Mouse (Mus musculus): ENCODE measurements around the gene Npcd. TPM values are rescaled to one million over a fixed set of nuclear protein-coding genes. Genes with fewer than 3 reads are reported as not detected.

Npcd gene
- 1.7 and 2.6 TPM in 2 replicates for total RNA-seq (2021)
- long read RNA-seq, partial matches to known transcripts: 0 of 1 reads
- long read RNA-seq, other reads (novel, unspliced or antisense): 1 of 1 reads

DNA sequence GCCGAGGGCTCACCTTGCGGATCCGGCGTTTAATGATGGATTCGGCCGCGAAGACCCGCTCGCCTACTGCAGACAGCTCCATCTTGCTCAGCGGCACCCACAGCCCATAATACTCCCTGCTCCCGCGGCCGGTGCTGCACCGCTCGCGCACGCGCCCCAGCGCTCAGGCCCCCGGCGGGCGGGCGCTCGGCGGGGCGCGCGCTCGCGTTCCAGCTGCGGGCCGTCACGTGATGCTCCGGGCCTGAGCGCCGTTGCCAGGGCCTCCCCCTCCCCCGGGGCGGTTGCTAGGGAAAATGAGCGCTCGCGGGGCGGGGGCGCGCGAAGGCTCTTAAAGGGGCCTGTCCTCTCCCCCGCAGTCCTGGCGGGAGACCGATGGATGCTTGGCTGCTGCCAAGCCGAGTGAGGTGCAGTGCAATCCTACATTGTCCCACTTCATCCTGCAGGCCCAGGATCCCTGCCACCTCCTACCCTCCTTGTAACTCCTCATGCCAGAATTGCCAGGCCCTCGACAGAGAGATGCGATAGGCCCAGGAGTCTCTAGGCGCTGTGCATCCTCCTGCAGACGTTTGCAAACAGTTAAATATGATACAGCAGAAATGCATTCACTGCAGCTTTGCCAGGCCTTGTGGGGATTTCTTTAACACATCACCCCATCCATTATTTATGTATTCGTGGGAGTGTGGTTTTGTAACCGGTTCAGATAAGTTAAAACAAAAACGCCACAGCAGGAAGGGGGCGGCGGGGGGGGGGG lies at the start of gene Npcd, which contains the start of gene Cbx6:
Gene Npcd (minus strand): TSS at position 108 of the 751 bp plus-strand sequence.
Gene Cbx6 (minus strand): TSS at position 559 of the 751 bp plus-strand sequence.
- peak; percentile 98 for DNase-seq

DNA sequence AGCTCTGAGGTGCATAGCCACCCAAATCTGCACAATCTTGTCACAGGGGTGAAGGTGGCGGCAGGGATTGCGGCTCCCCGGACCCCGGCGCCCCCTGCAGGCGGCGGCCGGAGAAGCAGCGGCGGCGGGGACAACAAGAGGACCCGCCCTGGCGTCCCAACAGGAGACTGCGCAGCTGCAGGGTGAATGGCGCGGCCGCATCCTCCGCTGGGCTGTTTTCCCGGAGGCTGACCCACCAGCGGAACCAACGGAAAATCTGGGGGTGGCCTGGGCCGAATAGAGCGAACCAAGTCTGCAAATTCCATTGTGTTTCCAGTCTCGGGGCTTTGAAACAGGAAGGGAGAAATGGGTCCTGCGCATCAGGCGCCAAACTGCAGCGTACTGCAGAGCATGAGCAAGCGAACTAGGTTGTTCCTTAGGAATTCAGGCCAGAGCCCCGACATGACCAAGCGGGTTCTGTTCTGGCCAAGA lies 49.4 kb upstream of the Npcd start:
- peak; percentile 95 for DNase-seq

DNA sequence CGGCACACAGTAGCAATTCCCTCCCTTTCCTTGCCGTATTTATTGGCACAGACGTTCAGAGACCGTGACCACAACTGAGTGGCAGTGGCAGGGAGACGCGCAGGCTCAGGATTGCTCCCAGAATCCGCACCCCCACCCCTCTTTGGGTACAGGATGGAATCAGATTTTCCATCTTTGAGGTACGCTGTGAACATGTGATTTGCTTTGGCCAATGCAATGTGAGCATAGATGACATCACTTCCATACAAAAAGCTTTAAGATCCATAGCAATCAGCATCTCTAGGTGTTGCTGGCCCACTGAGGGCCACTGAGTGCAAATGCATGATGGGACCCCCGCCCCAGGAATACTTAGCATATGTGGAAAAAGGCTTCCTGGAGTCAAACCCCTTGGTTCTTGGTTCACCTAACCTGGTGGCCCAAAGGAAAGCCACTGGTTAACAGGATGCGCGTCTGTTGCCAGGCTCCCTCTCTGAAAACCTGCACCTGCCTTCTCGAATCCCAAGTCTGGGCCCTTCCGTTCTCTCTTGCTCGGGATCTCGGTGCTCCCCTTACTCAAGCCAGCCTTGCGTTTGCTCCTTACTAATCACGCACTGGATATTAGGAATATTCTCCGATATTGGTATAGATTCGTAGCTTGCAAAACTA lies 48.7 kb upstream of the Npcd start:
- DNase-seq: no peak

DNA sequence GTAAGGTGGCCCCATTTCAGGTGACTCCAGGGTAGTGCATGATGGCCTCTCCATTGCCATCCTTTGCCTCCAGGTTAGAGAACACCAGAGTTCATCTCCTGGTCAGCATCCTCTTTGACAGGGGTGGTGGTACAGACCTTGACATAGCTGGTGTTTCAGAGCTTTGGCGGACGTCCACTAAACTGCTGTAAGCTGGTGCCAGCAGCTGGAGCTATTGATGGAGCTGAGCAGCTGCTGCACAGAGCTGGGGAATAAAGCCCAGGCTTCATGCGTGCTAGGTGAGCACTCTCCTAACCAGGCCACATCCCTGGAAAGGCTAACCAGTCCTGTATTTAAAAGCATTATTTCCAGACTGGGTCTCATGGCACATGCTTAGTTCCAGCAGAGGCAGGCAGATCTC lies 46.4 kb upstream of the Npcd start:
- DNase-seq: peak; percentile 10

DNA sequence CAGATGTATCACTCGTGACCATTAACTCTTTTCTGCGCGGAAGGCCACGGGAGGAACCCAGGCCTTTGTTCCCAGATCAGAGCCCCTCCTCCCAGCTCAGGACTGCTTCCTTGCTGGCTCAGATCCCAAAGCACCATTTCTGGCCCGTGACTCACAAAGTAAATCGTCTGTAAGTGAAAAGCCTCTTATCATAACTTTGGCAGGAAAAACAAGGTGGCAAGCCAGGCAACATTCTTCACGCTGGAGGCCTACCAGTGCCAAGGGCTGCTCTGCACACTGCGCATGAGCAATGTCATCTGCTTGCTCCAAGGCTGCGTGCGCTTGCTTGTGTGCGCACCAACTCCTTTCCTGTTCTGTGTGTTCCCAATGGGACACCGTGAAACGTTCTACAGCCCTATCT lies 45.3 kb upstream of the Npcd start:
- DNase-seq: peak; percentile 83

DNA sequence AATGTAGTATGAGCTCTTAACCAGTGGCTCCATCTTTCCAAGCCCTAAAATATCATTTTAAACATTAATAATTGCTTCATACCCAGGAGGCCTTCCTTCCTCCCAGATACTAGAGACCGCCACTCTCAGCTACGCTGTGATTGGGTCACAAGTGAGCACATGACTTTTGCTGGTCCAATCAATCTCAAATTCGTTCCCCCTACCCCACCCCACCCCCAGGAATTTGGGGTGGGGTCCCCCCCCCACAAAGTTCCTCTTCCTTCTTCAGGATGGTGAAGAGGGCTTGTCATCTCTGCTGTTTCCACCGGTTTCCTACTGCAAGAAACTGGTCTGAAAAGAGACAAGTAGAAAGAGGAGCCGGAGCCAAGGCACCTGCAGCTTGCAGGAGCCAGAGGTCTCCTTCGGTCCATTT lies 44.7 kb upstream of the Npcd start:
- DNase-seq: no peak

DNA sequence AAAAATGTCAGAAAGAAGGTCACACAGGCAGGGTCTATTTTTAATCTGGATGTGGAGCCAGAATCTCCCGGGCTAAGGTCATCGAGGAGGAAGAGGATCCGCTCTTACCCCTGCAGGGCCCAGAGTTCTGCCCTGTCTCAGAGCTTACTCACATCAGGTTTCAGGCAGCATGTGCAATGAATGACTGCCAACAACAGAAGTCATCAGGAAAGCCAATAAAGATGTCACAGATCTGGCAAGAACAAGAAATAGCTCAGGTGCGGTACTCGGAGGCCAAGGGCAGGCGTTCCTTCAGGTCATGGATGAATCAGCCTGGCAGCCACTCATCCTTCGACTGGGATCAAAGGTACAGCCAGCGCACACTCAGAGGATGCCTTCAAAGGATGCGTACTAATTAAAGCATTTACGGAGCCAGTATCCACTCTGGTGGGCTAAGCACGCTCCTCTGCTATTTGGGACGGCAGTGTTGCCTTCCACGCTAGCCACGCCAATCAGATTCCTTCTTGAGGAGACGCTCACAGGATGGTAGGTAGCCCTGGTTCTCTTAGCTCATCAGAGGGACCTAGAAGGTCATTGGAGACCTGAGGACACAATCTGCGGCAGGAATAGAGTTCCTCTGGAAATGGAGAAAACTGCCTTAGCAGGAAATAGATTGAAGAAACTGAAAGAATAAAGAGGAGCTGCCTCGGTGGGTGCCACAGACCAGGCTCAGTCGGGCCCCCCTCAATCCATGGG lies 41.4 kb upstream of the Npcd start:
- peak; percentile 14 for DNase-seq

DNA sequence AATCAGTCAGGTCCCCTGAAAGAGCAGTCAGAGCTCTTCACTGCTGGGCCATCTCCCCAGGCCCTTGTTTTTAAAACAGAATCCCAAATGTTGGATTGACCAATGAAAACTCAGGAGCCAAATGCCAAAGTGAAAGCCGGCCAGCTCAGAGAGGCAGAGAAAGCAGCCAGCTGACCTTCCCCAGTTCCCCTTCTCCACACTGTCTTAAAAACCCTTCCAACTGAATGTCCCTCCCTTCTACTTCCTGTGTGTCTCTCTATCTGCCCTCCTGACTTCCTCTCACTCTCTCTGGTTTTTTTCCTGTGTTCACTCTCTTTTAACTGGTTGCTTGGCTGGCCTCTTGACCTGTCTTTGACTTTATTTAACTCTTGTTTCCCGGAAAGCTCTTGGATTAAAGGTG lies 40.0 kb upstream of the Npcd start:
- no peak for DNase-seq

DNA sequence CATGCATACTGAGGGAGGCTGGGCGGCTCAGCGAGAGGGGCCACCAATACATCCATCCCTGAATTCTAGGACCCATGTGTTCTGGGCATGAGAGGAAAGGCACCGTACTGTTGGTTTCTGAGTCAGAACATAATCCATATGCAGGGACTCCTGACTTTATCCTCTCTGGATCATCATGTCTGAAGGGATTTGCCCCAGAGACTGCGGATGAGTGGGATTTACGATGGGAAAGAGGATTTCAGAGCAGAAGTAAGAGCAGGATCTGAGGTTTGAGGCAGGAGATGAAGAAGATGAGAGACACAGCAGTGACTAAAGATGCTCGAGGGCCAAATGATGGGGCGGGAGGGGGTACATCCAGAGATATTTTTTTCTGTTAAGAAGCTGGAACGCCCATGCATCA lies 39.5 kb upstream of the Npcd start:
- no peak for DNase-seq

DNA sequence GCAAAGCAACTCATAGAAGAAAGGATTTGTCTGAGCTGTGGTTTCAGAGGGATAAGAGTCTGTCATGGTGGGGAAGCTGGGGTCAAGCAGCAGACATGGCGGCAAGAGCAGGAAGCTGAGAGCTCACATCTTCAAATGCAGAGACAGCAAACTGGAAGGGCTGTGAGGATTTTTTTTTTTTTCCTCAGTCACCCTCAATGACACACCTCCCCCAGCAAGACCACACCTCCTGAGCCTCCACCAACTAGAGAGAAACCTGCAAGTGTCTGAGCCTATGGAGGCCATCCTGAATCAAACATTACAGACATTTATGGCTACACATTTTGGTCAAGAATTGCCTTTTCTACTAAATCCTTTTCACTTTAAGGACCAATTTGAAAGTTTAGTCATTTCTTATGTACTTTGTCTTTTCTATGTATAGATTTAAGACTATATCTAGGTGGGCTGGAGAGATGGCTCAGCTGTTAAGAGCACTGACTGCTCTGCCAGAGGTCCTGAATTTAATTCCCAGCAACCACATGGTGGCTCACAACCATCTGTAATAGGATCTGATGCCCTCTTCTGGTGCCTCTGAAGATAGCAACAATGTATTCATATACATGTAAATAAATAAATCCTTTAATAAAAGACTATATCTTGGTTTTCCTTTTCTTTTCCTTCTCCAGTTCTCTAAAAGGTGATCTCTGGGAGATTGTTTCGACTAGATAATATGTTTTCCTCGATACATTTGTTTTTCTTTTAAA lies 33.4 kb upstream of the Npcd start:
- no peak for DNase-seq

DNA sequence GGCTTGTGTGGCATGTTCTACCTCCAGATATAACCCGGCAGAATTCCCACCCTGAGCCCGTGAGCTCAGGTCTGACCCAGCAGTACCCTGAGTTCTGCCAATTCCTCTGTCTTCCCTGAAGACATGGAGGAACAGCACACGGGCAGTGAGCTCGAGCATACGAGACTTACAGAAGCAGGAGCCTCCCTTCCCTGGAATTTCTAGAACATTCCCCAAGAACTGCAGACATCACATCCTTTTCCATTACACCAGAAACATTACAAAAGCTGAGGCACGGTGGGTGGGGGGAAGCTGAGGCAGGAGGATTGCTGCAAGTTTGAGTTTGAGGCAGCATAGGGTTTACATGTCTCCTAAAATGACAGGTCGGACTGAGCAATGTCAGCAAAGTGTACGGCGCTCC lies 25.8 kb upstream of the Npcd start:
- no peak for DNase-seq

DNA sequence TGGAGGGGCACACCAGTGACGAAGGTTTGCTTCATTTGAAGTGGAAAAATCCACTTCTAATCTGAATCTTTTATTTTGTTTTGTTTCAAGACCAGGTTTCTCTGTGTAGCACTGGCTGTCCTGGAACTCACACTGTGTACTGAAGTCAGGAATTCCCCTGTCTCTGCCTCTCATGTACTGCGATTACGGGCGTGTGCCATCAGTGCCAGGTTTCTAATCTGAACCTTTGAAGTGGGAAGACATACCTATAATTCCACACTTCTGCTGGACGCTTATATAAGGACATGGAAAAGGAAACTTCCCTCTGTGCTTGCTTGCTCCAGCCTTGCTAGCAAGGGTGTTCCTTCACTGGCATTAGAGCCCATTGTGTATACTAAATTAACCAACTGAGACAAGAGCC lies 24.9 kb upstream of the Npcd start:
- no peak for DNase-seq

DNA sequence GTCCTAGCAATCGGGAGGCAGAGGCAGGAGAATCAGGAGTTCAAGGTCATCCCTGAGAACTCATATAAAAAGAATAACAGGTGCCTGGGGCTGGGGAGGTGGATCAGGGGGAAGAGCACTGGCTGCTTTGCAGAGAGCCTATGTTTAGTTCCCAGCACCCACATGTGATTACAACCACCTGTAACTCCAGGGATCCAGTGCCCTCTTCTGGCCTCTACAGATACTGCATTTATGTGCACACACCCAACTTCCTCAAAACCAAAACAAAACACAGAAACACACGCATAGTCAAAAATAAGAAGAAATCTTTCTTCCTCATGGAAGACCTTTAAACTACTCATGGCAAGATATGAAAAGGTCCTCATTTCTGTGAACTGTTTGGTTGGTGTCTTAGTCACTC lies 16.1 kb upstream of the Npcd start:
- DNase-seq: no peak

DNA sequence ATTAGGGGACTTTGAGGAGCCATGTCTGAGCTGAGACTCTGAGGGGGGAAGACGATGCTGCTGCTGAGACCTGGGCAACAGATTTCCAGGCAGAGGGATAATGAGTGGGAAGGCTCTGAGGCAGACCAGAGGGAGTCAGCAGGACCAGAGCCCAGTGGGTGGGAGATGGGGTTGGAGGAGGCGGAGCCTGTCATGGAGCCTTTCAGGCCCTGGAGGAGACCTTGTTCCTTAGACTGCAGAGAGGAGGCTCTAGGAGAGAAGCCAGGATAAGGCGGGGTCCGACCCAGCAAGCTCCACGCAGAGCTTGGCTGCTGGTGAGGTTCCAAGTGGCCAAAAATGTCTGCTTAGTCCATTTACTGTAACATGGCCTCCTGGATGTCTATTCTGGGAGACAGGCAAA lies 13.1 kb upstream of the Npcd start:
- DNase-seq: no peak

DNA sequence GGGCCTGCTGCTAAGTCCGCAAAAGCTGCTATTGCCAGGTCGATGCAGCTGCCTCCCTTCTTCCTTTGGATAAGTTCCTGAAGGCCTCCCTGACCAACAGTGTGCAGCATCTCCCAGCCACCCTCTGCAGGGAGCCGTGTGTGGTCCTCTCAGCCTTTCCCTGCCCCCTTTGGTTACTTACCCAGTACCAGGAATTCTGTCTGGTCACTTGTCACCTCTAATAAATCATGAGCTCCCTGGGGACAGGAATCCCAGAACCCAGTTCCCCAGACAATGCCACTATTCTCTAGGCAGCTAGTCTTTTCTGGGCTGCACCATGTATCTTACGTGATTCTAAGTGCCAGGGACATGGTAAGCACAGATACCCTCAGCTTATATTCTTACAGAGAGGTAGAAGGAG lies 11.9 kb upstream of the Npcd start:
- DNase-seq: no peak

DNA sequence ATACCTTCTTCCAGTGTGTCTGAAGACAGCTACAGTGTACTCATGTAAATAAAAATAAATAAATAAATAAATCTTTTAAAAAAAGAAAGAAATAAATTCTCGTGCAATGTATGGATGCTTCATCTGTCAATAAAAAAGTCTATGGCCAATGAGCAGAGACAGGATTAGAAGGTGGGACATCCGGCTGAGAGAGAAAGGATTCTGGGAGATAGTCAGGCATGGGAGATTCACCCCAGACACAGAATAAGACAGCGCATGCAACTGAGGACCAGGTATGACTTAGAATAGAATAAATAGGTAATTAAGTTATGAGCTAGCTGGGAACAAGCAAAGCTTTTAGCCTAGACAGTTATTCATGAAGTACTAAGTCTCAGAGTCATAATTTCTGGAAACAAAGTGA lies 8.9 kb upstream of the Npcd start:
- DNase-seq: no peak

DNA sequence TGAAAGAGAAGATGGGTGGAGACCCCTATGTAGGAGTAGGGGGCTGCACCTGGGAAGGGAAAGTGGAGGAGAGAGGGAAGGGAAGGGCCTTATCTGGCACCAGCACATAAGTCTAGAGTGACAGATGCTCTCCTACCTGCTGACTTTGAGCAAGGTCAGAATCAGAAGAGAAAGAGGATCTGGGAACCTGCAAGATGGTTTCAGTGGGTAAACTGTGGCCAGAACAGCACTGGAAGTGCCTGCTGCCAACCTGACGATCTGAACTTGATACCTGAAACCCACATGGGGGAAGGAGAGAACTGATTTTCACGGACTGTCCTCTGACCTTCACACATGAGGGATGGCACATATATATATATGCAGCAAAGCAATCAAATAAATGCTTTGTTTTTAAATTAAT lies 6.2 kb upstream of the Npcd start:
- no peak for DNase-seq

DNA sequence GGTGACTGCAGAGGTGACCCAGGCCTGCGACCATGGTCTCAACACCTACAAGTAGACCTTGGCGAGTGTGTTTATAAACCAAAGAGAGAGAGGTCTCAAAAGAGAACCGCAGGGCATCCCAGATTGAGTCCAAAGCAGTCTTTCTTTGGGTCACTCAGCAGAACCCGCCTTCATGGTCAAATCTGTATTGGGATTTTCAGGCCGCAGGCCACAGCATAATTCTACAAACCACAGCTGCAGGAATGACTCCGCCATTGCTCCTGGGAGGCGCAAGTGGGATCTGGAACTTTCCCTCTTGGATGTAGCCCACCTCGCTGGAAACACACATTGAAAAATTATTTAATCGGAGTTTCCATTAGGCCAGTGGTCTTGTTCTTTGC lies 834 bp upstream of the Npcd start:
- no peak for DNase-seq

DNA sequence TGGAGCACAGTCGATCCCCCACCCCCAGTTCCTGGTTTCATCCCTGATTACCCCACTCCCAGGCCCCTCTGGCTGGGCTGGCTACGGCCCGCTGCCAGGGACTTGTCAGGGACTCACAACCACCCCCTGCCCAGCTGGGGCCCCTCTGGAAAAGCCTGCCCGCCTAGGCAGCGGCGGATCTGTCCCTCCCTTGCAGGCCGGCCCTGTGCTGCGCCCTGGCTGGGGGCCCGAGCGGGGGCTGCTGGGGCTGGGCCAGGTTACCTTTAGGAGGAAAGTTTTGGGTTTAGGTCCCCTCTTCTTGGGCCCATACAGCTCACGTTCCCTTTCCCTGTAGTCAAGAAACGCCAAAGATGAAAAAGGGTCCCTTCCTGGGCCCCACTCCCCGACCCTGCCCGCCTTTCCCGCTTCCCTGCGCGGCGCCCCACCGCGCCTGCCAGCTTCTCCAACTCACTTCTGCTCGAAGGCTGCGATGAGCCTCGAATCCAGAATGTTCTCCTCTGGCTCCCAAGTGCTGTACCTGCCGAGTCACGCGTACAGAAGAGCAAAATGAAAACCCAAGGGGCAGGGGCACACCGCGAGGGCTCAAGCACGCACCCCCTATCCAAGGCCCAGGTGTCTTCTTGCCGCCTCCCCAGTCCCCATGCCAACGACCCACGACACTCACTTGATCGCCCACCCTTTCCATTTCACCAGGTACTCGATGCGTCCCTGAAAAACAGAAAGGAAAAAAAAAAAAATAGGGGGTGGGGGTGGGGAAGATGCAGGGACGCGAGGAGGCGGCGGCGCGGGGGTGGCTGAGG lies 586 bp downstream of the Npcd start:
- peak; percentile 36 for DNase-seq

DNA sequence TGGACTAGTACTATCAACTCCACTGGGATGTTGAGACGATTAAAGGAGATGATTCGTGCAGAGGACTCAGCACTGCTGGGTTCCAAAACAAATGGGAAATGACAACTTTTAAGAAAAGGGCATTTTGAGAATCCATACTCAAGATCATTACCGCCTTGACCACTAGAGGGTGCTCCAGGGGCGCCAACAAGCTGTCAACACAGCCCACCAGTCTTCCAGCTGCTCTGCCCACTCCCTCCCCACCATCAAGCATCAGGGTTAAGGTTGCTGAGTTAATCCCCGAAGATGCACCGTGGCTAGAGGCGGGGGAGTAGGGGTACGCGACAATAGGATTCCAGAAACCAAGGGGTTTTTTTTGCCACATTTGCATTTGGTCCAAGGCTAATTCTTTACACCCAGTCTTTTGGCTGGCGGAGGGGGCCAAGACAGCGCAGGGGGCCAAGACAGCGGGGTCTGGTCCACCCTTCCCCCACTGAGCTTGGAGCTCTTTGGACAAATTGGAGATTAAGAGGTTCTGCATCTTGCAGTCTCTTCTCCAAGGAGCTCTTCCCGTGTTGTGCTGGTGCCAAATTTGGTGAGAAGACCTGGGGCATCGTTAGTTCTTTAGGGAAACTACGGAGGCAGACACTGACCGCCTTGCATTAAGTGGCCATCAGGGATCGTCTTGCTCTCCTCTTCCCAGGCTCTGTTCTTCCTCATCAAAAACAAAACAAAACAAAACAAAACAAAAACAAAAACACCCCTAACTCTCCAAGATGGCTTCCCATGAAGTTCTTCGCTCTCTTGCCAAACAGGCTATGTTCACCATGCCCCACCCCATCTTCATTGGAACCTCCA lies 1.8 kb downstream of the Npcd start:
- peak; percentile 76 for DNase-seq

DNA sequence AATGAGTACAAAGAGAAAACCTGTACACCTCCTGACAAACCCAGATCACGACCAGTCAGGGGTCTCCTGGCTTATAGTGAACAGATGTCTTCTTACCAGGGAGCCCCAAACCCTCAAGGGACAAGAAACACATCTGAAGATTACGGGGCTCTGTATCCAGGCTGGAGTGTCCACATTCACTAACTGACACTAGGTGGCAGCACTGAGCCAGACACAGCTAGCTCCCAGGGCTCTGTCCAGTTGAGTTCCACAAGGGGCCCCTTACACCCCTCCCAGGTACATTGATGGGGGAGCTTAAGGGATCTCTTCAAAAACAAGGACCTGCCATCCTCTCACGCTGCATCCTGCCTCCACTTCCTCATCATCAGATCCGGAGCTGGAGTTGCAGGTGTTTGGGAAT lies 3.6 kb downstream of the Npcd start:
- DNase-seq: peak; percentile 60
